Mouse (Mus musculus): ENCODE measurements at regions not wholly inside any gene's neighbourhood (a gene's known extent, or its start where the extent isn't known, plus 50 kb on each side); places are given as distances from the start of the nearest gene placed in this dataset.

- no peak for TF ChIP-seq POLR2A (IDR thresholded peaks at IDR 0.05; ENCODE audit: extremely low read depth, insufficient read depth, low read length)
- TF ChIP-seq CTCF (IDR thresholded peaks at IDR 0.05; ENCODE audit: low read depth, low read length), result no peak
Observed at GRCm38 (mm10) chr3:130947277-130947606, 163.0 kb upstream of the Lef1 start.
